Mouse (Mus musculus) 416B (cell line): Measurements from ENCODE around the gene Cmya5.
"Not testable (repeated sequence)": the region's sequence is repeated elsewhere in the genome, so short reads cannot be mapped to it uniquely, and the experiment has no call there.

Experiments used
- DNase-seq: peaks from one replicate; pipeline ENCODE4 v3.0.0; 2011; ENCODE audit warnings: low read depth

Cmya5 gene

GRCm38 (mm10) chr13:93144336-93145167, at the start of gene Cmya5:
Gene Cmya5, minus strand, starts transcription at chr13:93144724.
- no peak for DNase-seq

DNA sequence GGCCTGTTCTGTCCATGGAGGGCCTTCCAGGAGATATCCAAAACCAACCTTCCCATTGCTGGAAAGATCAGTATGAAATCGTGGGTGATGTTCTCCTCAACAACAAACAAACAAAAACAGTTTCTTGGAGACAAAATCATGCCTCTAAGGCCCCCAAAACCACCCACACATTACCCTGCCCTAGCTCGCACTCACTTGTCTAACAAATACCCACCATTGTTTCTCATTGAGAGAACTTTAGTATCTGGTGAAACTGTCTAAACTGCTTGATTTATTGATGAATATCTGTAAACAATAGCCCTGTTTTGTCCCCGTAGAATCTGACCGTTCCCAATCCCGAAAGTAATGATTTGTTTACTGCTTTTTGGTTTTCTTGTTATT, 48.1 kb upstream of the Cmya5 start:
- no peak for DNase-seq

- peak; percentile 97 for DNase-seq
Measured at GRCm38 (mm10) chr13:93191831-93192645, 47.5 kb upstream of the Cmya5 start, which contains the start of gene Tent2. Gene Tent2, minus strand, starts transcription at chr13:93192385.

- DNase-seq, result no peak
Measured at GRCm38 (mm10) chr13:93189416-93189815, 44.9 kb upstream of the Cmya5 start.

GRCm38 (mm10) chr13:93188738-93189137, 44.2 kb upstream of the Cmya5 start:
- DNase-seq, result peak; percentile 9

GRCm38 (mm10) chr13:93187792-93188191, 43.3 kb upstream of the Cmya5 start:
- not testable (repeated sequence) for DNase-seq

DNA sequence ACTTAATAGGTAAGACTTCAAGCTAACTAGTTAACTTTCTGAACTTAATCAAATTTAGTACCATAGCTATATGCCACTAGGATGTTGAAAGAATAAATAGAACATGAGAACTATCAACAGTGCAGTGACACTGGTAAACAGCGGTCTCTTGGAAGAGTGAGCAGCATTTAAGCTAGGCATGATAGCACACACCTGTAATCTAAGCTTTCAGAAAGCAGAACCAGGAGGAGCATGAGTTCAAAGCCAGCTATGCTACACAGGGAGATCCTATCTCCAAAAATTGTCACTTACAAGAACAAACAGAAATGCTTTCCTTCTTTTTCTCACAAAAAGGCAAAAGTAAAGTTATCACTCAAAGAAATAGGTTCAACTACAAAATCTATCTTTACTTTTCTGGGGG, 35.8 kb upstream of the Cmya5 start:
- no peak for DNase-seq

DNA sequence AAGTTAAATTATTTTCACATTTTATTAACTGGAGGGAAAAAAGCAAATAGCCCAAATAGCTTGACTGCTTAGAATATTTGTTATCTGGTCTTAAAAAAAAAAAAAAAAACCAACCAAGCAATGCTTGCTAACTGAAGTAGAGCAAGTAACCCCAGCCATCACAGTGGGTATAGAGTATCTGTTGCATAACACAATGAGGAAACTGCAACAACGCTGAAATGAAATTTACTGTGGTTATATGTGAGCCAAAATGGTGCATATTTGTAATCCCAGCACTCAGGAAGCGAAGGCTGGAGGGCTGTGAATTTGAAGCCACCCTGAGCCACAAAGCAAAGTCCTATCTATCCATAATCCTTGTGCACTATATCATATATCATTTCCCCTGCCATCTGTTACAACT, 35.0 kb upstream of the Cmya5 start:
- peak; percentile 65 for DNase-seq

DNA sequence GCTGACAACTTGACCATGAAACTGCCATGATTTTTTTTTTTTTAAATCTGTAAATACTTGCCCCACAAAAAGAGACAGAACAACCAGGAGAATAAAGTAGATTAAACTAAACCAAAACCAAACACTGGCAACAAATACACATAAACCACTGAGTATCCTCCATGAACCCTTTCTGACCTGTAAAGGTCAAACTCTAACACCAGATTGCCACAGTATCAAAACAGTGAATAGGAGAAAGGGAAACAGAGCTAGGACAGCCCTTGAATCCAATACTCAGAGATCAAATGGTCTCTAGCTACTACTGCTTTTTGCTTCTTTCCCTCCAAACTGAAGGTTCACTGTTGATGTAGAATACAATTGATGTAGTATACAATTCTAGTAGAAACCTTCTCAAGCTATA, 33.0 kb upstream of the Cmya5 start:
- no peak for DNase-seq

DNA sequence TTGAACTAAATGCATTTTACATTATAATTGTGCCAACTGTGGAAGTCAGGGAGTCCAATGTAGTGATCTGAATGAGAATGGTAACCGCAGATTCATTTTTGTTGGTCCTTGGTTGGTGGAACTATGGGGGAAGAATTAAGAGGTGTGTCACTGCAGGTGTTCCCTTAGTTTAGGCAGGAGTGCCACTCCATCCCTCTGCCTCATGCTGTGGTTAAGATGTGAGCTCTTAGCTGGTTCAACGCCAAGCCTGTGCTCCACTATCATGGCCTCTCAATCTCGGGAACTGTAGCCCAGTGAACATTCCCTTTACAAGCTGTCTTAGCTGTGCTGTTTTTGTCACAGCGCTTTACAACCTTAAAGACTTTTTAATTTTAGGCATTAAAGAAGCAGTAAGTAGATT, 18.8 kb upstream of the Cmya5 start:
- no peak for DNase-seq

GRCm38 (mm10) chr13:93162456-93162855, 17.9 kb upstream of the Cmya5 start:
- peak; percentile 33 for DNase-seq

GRCm38 (mm10) chr13:93158261-93158660, 13.7 kb upstream of the Cmya5 start:
- DNase-seq, result no peak

DNA sequence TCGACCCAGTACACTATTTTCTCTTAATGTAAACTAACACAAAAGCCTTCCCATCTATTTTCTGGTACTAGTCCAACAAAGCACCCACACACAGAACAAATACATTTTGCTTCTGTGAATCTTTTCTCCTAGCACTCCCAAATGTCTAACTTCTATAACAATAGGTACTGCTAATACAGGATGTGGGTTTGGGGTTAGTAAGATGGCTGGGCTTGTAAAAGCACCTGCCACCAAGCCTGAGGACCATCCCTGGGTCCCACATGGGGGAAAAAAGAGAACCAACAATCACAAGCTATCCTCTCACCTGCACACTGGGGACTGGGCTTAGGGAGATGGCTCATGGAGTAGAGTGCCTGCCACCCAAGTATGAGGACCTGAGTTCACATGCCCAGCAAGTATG, 8.8 kb upstream of the Cmya5 start:
- no peak for DNase-seq

- no peak for DNase-seq
Measured at GRCm38 (mm10) chr13:93143819-93144283, 673 bp downstream of the Cmya5 start.

GRCm38 (mm10) chr13:93141184-93141583, 3.3 kb downstream of the Cmya5 start:
- no peak for DNase-seq

- no peak for DNase-seq
Measured at GRCm38 (mm10) chr13:93138059-93138458, 6.5 kb downstream of the Cmya5 start.

GRCm38 (mm10) chr13:93137098-93137497, 7.4 kb downstream of the Cmya5 start:
- no peak for DNase-seq

- DNase-seq, result no peak
Measured at GRCm38 (mm10) chr13:93136251-93136650, 8.3 kb downstream of the Cmya5 start.

DNA sequence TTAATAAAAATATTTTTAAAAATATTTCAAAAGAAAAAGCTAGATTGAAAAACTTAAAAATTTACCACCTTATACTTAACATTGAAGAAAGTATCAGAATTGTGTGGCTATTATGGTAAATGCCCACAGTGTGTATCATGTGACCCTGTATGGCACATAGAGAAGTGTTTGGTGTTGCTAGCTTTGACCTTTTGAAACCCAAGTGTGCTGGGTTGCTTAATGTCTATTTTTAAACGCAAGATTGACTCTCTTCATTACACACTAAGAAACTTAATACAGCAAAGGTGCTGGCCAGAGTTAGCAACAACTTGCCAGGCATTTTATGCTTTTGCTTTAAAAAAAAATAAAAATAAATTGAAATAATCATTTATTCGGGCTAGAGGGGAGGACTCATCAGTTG, 9.0 kb downstream of the Cmya5 start:
- no peak for DNase-seq

- no peak for DNase-seq
Measured at GRCm38 (mm10) chr13:93130674-93131073, 13.8 kb downstream of the Cmya5 start.

- DNase-seq, result no peak
Measured at GRCm38 (mm10) chr13:93128961-93129360, 15.6 kb downstream of the Cmya5 start.

- DNase-seq, result no peak
Measured at GRCm38 (mm10) chr13:93128111-93128860, 16.2 kb downstream of the Cmya5 start.
